In the genomic region with DNA sequence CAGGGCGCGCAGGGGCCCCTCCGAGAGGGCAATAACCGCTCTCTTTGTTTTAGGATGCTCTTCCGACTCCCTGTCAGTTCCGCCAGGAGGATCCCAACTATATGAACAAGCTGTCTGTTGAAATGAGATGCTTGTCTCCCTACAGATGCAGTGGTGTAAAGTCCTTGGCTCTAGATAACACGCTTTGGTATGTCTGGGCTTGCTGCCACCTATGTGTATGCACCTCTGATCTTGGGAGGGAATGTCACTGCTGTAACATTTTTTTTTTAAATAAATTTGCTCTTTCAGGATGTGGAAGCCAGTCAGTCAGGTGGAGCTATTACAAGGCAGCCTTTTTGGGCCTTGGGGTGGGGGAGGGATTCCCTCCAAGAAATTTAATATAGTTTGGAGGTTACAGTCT, we compare ENCODE assay signal across 24 mouse cellular contexts.
DNase-seq lines count a peak whose midpoint lies in the region; ATAC-seq and TF ChIP-seq lines count a peak whose summit lies in the region.
"Had no signal": no experiment of that assay in that cellular context is flagged by ENCODE, and none has a peak within 500 bp of the region (broad histone marks: within the 10 kb centered on the region; RNA-seq: fewer than 3 reads in every experiment).

No protein-coding gene starts in this region.

- H3K9me3 ChIP-seq in heart, embryonic 10.5 days: no peaks in the 10 kb centered on the region
- no peaks in the 10 kb centered on the region for H3K9me3 ChIP-seq in heart, postnatal 0 days (replicated peaks; ENCODE audit: control insufficient read depth, low read length)
- H3K9me3 ChIP-seq in neural tube, embryonic 15.5 days (replicated peaks): no peaks in the 10 kb centered on the region
- no peaks in the 10 kb centered on the region for H3K9me3 ChIP-seq in stomach, embryonic 16.5 days (replicated peaks; ENCODE audit: control insufficient read depth, low read length)
- H3K9me3 ChIP-seq: forebrain, embryonic 15.5 days; limb, embryonic 15.5 days had no signal

- peaks cover 9% of the 10 kb centered on the region; the same call in 1 of the 2 replicates for H3K36me3 ChIP-seq in heart, embryonic 10.5 days
- no peaks in the 10 kb centered on the region for H3K36me3 ChIP-seq in heart, postnatal 0 days (replicated peaks; ENCODE audit: control insufficient read depth, insufficient read depth, low read length)
- no peaks in the 10 kb centered on the region for H3K36me3 ChIP-seq in neural tube, embryonic 15.5 days
- H3K36me3 ChIP-seq in stomach, embryonic 16.5 days (ENCODE audit: control insufficient read depth, insufficient read depth, low read length): no peaks in the 10 kb centered on the region
- H3K36me3 ChIP-seq: forebrain, embryonic 15.5 days; G1E; limb, embryonic 15.5 days had no signal

- no peak for DNase-seq in heart, embryonic 10.5 days (ENCODE audit: low spot score)
- no peak for DNase-seq in heart, adult 11 months
- DNase-seq in heart, postnatal 0 days (ENCODE audit: low spot score): peak; percentile 11
- DNase-seq in heart, postnatal 36 days: no peak
- no peak for DNase-seq in neural tube, embryonic 10.5 days (ENCODE audit: extremely low spot score, low spot score)
- no peak for DNase-seq in spleen, postnatal 36 days (ENCODE audit: low spot score in 2 of 2)
- DNase-seq: cerebellum, adult 8-10 months; cerebellum, postnatal 36 days; embryo, embryonic 11 days; gastrocnemius, postnatal 14 days; left cerebral cortex, postnatal 4 days; retina, postnatal 1 day; right cerebral cortex, postnatal 25 days; spleen, adult 18-20 months; thymus, adult 18-20 months; thymus, postnatal 36 days had no signal

- peak overlapping the region; percentile 64; the same call in 1 of the 2 replicates for H3K27ac ChIP-seq in heart, embryonic 10.5 days
- no peak overlapping the region for H3K27ac ChIP-seq in heart, postnatal 0 days (ENCODE audit: low read depth)
- H3K27ac ChIP-seq in neural tube, embryonic 15.5 days (replicated peaks): 0 out of 2 replicates have a peak overlapping the region, but pooled peaks have one; percentile 1
- peak overlapping the region; percentile 30; the same call in 1 of the 2 replicates for H3K27ac ChIP-seq in stomach, embryonic 16.5 days (ENCODE audit: low read length)
- H3K27ac ChIP-seq: forebrain, embryonic 15.5 days; heart, adult 2 months; liver, embryonic 14.5 days had no signal

- H3K4me3 ChIP-seq in heart, embryonic 10.5 days: no peak overlapping the region
- no peak overlapping the region for H3K4me3 ChIP-seq in heart, postnatal 0 days (ENCODE audit: low read depth, low read length)
- H3K4me3 ChIP-seq in neural tube, embryonic 15.5 days (replicated peaks): no peak overlapping the region
- no peak overlapping the region for H3K4me3 ChIP-seq in stomach, embryonic 16.5 days (replicated peaks; ENCODE audit: low read length)
- H3K4me3 ChIP-seq: forebrain, embryonic 15.5 days; heart, adult 2 months; limb, embryonic 15.5 days had no signal

- TF ChIP-seq CTCF in heart, postnatal 0 days (IDR thresholded peaks at IDR 0.05; ENCODE audit: low read depth): no peak

- H3K4me2 ChIP-seq in heart, postnatal 0 days (ENCODE audit: low read depth, low read length): no peak overlapping the region
- no peak overlapping the region for H3K4me2 ChIP-seq in neural tube, embryonic 15.5 days
- no peak overlapping the region for H3K4me2 ChIP-seq in stomach, embryonic 16.5 days (ENCODE audit: low read depth, low read length)
- H3K4me2 ChIP-seq: forebrain, embryonic 15.5 days; limb, embryonic 15.5 days; midbrain, embryonic 11.5 days had no signal

- intact Hi-C loops in heart, postnatal 36 days (cut with DNase I): no loop called here

- 80% methylated on average over 7 of the region's 7 CpGs for WGBS in heart, embryonic 10.5 days
- WGBS in heart, postnatal 0 days: 53% methylated on average over 7 of the region's 7 CpGs
- 36% methylated on average over 7 of the region's 7 CpGs for WGBS in neural tube, embryonic 15.5 days
- WGBS in stomach, embryonic 16.5 days: 76% methylated on average over 7 of the region's 7 CpGs

- no peaks in the 10 kb centered on the region for H3K27me3 ChIP-seq in heart, embryonic 10.5 days (ENCODE audit: insufficient read depth, poor library complexity, severe bottlenecking)
- H3K27me3 ChIP-seq in heart, postnatal 0 days (ENCODE audit: control insufficient read depth, insufficient read depth, low read length): no peaks in the 10 kb centered on the region
- H3K27me3 ChIP-seq in neural tube, embryonic 15.5 days (replicated peaks): no peaks in the 10 kb centered on the region; the same call in 1 of the 2 replicates
- no peaks in the 10 kb centered on the region for H3K27me3 ChIP-seq in stomach, embryonic 16.5 days (ENCODE audit: control insufficient read depth, insufficient read depth, low read length)
- H3K27me3 ChIP-seq: forebrain, embryonic 15.5 days; limb, embryonic 15.5 days had no signal

- no peak for TF ChIP-seq EP300 in heart, postnatal 0 days (IDR thresholded peaks at IDR 0.05; ENCODE audit: low read depth)

- H3K4me1 ChIP-seq in heart, embryonic 10.5 days: peaks cover 50% of the 10 kb centered on the region
- H3K4me1 ChIP-seq in heart, postnatal 0 days (ENCODE audit: control insufficient read depth, insufficient read depth): peaks cover 17% of the 10 kb centered on the region
- peaks cover 41% of the 10 kb centered on the region for H3K4me1 ChIP-seq in neural tube, embryonic 15.5 days
- peaks cover 25% of the 10 kb centered on the region for H3K4me1 ChIP-seq in stomach, embryonic 16.5 days (ENCODE audit: control insufficient read depth, insufficient read depth, low read length)

- no peak for ATAC-seq in heart, postnatal 0 days (ENCODE audit: insufficient read depth, low read depth)
- ATAC-seq in neural tube, embryonic 15.5 days (ENCODE audit: low FRiP score): no peak
- no peak for ATAC-seq in stomach, embryonic 16.5 days (ENCODE audit: insufficient read depth, low FRiP score)
- ATAC-seq: forebrain, embryonic 15.5 days had no signal

- H3K9ac ChIP-seq in heart, postnatal 0 days (replicated peaks; ENCODE audit: low read depth, low read length): no peak overlapping the region
- H3K9ac ChIP-seq in neural tube, embryonic 15.5 days (replicated peaks): no peak overlapping the region
- H3K9ac ChIP-seq in stomach, embryonic 16.5 days (ENCODE audit: low read length): no peak overlapping the region
- H3K9ac ChIP-seq: forebrain, embryonic 15.5 days; limb, embryonic 15.5 days; liver, embryonic 14.5 days had no signal
